ENCODE assay signal across 7 mouse cellular contexts in the genomic region with DNA sequence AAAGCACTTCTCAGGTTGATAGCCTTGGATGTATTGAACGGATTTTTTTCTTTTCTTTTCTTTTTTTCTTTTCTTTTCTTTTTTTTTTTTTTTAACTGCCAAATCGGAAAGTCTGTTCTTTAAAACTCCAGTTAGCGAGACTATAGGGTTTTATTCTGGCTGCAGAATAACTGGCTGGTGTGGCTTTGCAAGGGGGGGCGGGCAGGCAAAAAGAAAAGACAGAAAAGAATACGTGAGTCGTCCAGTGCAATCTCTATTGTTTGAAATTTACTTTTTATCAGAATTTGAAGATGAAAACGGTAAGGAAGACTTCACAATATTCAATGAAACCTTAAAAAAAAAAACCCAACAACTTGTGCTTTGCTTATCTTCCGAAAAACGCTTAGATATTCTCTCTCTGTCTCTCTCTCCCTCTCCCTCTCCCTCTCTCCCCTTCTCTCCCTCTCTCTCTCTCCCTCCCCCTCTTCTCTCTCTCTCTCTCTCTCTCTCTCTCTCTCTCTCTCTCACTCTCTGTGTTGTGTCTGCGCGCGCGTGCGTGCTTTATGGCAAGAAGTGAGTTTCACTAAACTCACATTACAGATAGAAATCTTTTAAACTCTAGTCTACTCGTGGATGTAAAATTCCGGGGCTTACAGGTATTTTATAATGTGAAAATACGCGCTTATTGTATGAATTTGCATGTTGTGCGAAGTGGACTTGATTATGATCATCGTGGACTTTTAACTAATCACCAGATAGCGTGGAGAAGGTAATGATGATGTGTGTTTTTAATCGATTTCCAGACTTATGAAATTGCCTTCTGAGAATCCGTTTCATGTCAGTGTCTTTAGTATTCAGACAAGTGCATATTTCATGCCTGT. TPM values are rescaled to one million over a fixed set of nuclear protein-coding genes. Genes with fewer than 3 reads are reported as not detected.
DNase-seq lines count a peak whose midpoint lies in the region; ATAC-seq lines count a peak whose summit lies in the region.

A gene (plus strand): TSS at position 470 of the 860 bp plus-strand sequence.

- H3K4me3 ChIP-seq in heart, embryonic 16.5 days (ENCODE audit: low read length) = peak within 1 kb of the TSS; percentile 77
- peak within 1 kb of the TSS; percentile 38 for H3K4me3 ChIP-seq in midbrain, embryonic 14.5 days (replicated peaks; ENCODE audit: low read depth, low read length)

- H3K27me3 ChIP-seq in heart, embryonic 16.5 days (ENCODE audit: control insufficient read depth, insufficient read depth, low read length) = no peaks in the 10 kb centered on the region
- no peaks in the 10 kb centered on the region for H3K27me3 ChIP-seq in midbrain, embryonic 14.5 days (ENCODE audit: control insufficient read depth, insufficient read depth, low read length)

- H3K9me3 ChIP-seq in heart, embryonic 16.5 days (replicated peaks; ENCODE audit: control insufficient read depth, low read length) = no peaks in the 10 kb centered on the region
- no peaks in the 10 kb centered on the region for H3K9me3 ChIP-seq in midbrain, embryonic 14.5 days (ENCODE audit: control insufficient read depth, low read length)

- WGBS in heart, embryonic 16.5 days = under 1% methylated on average over 23 of the region's 23 CpGs
- under 1% methylated on average over 23 of the region's 23 CpGs for WGBS in midbrain, embryonic 14.5 days

- H3K4me2 ChIP-seq in heart, embryonic 16.5 days (ENCODE audit: low read depth, low read length) = peak within 1 kb of the TSS; percentile 83
- H3K4me2 ChIP-seq in midbrain, embryonic 14.5 days (ENCODE audit: low read length) = peak within 1 kb of the TSS; percentile 62

- DNase-seq in 3T3-L1 (ENCODE audit: low read depth, low spot score) (peak; percentile 66), A20 (ENCODE audit: low read depth, low spot score) (peak; percentile 77)
- DNase-seq in cerebellum, adult 9-10 months = peak; percentile 16
- DNase-seq in kidney, postnatal 36 days = peak; percentile 21 to 43
- DNase-seq in midbrain, embryonic 14.5 days = peak; percentile 65
- peak; percentile 67 for DNase-seq in thymus, postnatal 4 days

- H3K9ac ChIP-seq in heart, embryonic 16.5 days (ENCODE audit: low read length) = peak within 1 kb of the TSS; percentile 85
- H3K9ac ChIP-seq in midbrain, embryonic 14.5 days (replicated peaks; ENCODE audit: low read length) = peak within 1 kb of the TSS; percentile 24; the same call in 1 of the 2 replicates

- peak within 1 kb of the TSS; percentile 97 for H3K27ac ChIP-seq in heart, embryonic 16.5 days (ENCODE audit: low read length)
- peak within 1 kb of the TSS; percentile 37 for H3K27ac ChIP-seq in midbrain, embryonic 14.5 days (replicated peaks; ENCODE audit: low read depth, low read length)

- ATAC-seq in heart, embryonic 16.5 days (replicated peaks; ENCODE audit: extremely low read depth, insufficient read depth, low FRiP score) = no peak
- no peak for ATAC-seq in midbrain, embryonic 14.5 days (ENCODE audit: low FRiP score, low TSS enrichment)

- H3K36me3 ChIP-seq in heart, embryonic 16.5 days (ENCODE audit: control insufficient read depth, insufficient read depth) = no peaks in the 10 kb centered on the region
- no peaks in the 10 kb centered on the region for H3K36me3 ChIP-seq in midbrain, embryonic 14.5 days (ENCODE audit: control insufficient read depth, insufficient read depth, low read length)

- H3K4me1 ChIP-seq in heart, embryonic 16.5 days (ENCODE audit: control insufficient read depth, insufficient read depth, low read length) = peaks cover 9% of the 10 kb centered on the region; the same call in 1 of the 2 replicates
- peaks cover 10% of the 10 kb centered on the region for H3K4me1 ChIP-seq in midbrain, embryonic 14.5 days (ENCODE audit: control insufficient read depth, insufficient read depth, low read length)

RNA-seq across cellular contexts. Expression of the gene that starts here (rescaled TPM):
- polyA plus RNA-seq in heart, embryonic 16.5 days (2015; fragmentation: Nextera tagmentation; extraction: Ambion mirVana) = 5.4 and 5.7 TPM in 2 replicates
- 1.8 and 2.2 TPM in 2 replicates for polyA plus RNA-seq in midbrain, embryonic 14.5 days (2014; fragmentation: Nextera tagmentation; extraction: Ambion mirVana)

Comparison
In these comparisons a context has a peak if more than half of its experiments do, and no peak if none do; other contexts are left out.
1. DNase-seq: peak in every context shown above with its lines; median percentile 77 in A20; 67 in thymus, postnatal 4 days; 66 in 3T3-L1; 65 in midbrain, embryonic 14.5 days; 32 in kidney, postnatal 36 days; 16 in cerebellum, adult 9-10 months.